In genomic region chr11:11965501-11966125, GRCm38 (mm10) we compare ENCODE assay signal across 8 mouse cellular contexts.
DNase-seq lines count a peak whose midpoint lies in the region; TF ChIP-seq lines count a peak whose summit lies in the region.

No protein-coding gene starts in this region.

- H3K27ac ChIP-seq in layer of hippocampus, adult 2 months: 0 out of 2 replicates have a peak overlapping the region, but pooled peaks have one; percentile 14
- peak overlapping the region; percentile 85 for H3K27ac ChIP-seq in heart, adult 2 months

- TF ChIP-seq EP300 in heart, adult 2 months (IDR thresholded peaks at IDR 0.05; ENCODE audit: insufficient read depth, low read depth, low read length): peak; percentile 95; the same call in 1 of the 2 replicates

- peaks cover 29% of the 10 kb centered on the region for H3K36me3 ChIP-seq in heart, adult 2 months (ENCODE audit: control insufficient read depth, insufficient read depth, low read length)

- no peak overlapping the region for H3K4me3 ChIP-seq in layer of hippocampus, adult 2 months
- H3K4me3 ChIP-seq in heart, adult 2 months: no peak overlapping the region

- no peak for TF ChIP-seq CTCF in layer of hippocampus, adult 2 months (conservative IDR thresholded peaks at IDR 0.05)
- no peak for TF ChIP-seq CTCF in heart, adult 2 months (IDR thresholded peaks at IDR 0.05)

- intact Hi-C loops in heart, adult 2 months (cut with DNase I): loop anchor here (1.0 to 5.0 kb wide), 4 partner anchors 31 to 121 kb away; no protein-coding TSS in a partner anchor

- WGBS in heart, adult 2 months: 21% methylated on average over 12 of the region's 12 CpGs

- no peaks in the 10 kb centered on the region for H3K79me2 ChIP-seq in heart, adult 2 months (replicated peaks; ENCODE audit: control insufficient read depth, insufficient read depth, low read length)

- TF ChIP-seq POLR2A in heart, adult 2 months (IDR thresholded peaks at IDR 0.05; ENCODE audit: insufficient read depth, low read depth, low read length): peak; percentile 22; the same call in 1 of the 2 replicates

- H3K9ac ChIP-seq in heart, adult 2 months (ENCODE audit: low read depth, low read length): no peak overlapping the region; the same call in 1 of the 2 replicates

- H3K27me3 ChIP-seq in heart, adult 2 months (ENCODE audit: control insufficient read depth, insufficient read depth, low read length): no peaks in the 10 kb centered on the region

- no peak for DNase-seq in layer of hippocampus, adult 2 months (ENCODE audit: low spot score in 2 of 2)
- no peak for DNase-seq in layer of hippocampus, postnatal 25 days (ENCODE audit: extremely low spot score in 1 of 2, low spot score in 1 of 2)
- DNase-seq in heart, adult 2 months: peak; percentile 87 to 92
- peak; percentile 85 to 89 for DNase-seq in kidney, postnatal 36 days
- peak; percentile 43 for DNase-seq in ovary, postnatal 36 days (ENCODE audit: low spot score)
- DNase-seq in spleen, postnatal 14 days (ENCODE audit: low spot score in 2 of 2): no peak
- no peak for DNase-seq in layer of hippocampus, adult 9-10 months (ENCODE audit: low spot score)
- no peak for DNase-seq in B cell, adult 2 months

- peaks cover 29% of the 10 kb centered on the region for H3K4me1 ChIP-seq in heart, adult 2 months (ENCODE audit: control insufficient read depth, insufficient read depth, low read length)

Comparison
In these comparisons a context has a peak if more than half of its experiments do, and no peak if none do; other contexts are left out.
1. DNase-seq: peak in heart, adult 2 months (2 of 2), kidney, postnatal 36 days (2 of 2) and ovary, postnatal 36 days (single experiment); none in layer of hippocampus, adult 2 months (0 of 2), layer of hippocampus, postnatal 25 days (0 of 2), spleen, postnatal 14 days (0 of 2), layer of hippocampus, adult 9-10 months (single experiment) and B cell, adult 2 months (0 of 2).